Mouse (Mus musculus): ENCODE measurements around the gene Polr2l. TPM values are rescaled to one million over a fixed set of nuclear protein-coding genes. Genes with fewer than 3 reads are reported as not detected.

The Polr2l gene
- polyA plus RNA-seq, 2 experiments from 2014 or later, result 19.4 to 20.8 TPM

DNA sequence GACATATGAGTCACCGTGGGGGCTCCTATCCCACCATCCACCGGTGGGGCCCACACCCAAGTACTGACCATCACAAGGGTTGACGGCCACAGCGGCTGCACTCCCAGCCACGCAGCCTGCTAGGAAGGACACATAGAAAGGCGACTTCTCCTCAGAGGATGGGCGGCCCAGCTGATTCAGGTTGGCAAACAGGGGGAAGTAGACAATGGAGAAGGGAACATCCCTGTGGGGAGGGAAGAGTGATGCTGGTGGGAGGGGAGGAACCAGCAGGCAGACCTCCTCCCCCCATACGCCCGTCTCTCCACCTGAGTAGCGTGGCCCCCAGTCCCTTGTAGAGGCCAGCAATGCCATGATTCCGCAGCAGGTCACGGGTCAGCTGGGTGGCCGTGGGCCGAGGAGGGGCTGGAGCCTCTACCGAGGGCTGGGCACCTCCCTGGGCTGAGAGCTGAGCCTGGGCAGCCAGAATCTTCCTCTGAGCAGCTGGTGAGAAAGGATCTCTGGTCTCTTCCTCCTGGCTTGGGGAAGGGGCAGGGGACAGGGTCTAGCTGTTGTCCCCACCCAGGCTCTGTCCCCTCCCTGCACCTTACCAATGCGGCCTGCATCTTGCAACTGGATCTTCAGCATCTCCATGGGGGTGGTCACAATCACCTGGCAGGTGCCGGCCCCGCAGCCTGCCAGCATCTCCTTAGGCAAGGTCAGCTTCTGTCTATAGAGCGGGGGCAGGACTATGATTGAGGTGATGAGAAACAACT is 43.3 kb downstream of the Polr2l start:
- no peak for ATAC-seq

- ATAC-seq, result no peak
Observed at GRCm38 (mm10) chr7:141430585-141431240, 44.2 kb downstream of the Polr2l start.

DNA sequence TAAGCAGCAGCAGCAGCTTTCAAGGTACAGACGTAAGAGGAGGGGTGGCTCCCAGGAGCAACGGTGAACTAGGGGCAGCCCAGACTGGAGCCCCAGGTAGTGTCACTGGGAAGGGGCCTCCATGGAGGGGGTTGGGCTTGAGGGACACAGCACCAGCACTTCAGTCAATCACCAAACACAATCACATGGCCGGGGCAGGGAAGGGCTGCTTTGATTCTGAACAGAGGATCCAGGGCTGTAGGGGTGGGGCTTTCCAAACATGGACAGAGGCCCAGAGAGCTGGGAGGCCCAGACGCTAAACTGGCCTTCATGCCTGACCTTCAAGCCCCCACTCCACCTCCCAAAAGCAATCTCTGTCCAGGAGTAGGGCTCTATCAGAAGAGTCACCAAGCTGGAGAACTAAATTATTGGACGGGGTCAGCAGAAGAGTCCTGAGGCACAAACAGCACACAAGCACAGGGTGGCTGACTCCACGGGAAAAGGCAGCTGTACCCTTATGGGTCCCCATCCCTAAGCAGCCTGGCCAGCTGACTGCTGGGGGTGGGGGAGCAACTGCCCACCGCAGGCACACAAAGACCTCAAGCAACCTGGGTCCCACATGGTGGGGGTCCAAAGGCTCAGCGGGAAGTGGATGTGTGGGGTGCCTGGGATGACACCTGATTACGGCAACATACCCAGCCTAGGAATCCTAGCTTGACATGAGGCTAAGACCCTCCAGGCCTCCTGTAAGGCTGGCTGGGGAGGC is 44.9 kb downstream of the Polr2l start:
- no peak for ATAC-seq

- no peak for ATAC-seq
Observed at GRCm38 (mm10) chr7:141429310-141429709, 45.6 kb downstream of the Polr2l start, which contains the start of gene Cend1. Gene Cend1, minus strand, starts transcription at chr7:141429491.

DNA sequence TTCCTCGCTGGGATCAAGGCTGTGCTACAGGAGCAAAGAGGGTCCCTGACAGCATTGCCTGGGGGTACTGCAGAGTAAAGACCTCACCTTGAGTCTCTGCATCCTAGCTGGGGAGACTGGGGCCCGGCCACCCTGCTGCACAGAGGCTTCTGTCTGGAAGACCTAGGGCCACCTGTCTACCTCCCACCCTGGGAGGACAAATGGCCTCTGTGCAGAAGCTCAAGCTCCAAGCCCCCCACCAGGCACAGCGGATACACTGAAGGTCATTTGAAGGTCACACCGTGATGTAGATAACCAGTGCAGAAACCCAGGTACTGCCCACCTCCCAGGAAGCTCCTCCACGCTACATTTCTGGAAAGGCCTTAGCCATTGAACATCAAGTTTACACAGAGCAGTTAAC is 46.2 kb downstream of the Polr2l start:
- no peak for ATAC-seq

- ATAC-seq, result no peak
Observed at GRCm38 (mm10) chr7:141426948-141427730, 47.8 kb downstream of the Polr2l start.

DNA sequence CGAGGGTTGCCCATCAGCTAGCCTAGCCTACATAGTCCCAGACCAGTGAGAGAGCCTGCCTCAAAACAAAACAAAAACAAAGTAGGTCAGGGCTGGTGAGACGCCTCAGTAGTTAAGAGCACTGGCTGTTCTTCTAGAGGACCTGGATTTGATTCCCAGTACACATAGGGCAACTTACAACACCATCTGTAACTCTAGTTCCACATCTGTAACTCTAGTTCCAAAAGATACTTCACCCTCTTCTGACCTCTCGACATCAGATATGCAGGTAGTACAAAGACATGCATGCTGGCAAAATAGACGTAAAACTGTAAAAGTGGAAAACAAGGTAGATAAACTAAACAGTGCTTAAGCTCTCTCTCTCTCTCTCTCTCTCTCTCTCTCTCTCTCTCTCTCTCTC is 51.1 kb downstream of the Polr2l start:
- no peak for ATAC-seq

Other genes with a start within 250 kb of the Polr2l start
- 10 to 100 TPM; 45.3 to 54.8 TPM for gene Phrf1, start 246.3 kb downstream of the Polr2l start, polyA plus RNA-seq (2017; shearing (Covaris generic))
- 100 to 1,000 TPM; 119 to 231 TPM for gene Irf7, start 208.7 kb downstream of the Polr2l start, polyA plus RNA-seq (2017; shearing (Covaris generic))
- not detected for gene Cdhr5, start 198.3 kb downstream of the Polr2l start, polyA plus RNA-seq (2017; shearing (Covaris generic))
- gene Sct, start 196.0 kb downstream of the Polr2l start, polyA plus RNA-seq (2017; shearing (Covaris generic)), result not detected
- not detected for gene Drd4, start 183.1 kb downstream of the Polr2l start, polyA plus RNA-seq (2017; shearing (Covaris generic))
- 10 to 100 TPM; 24.5 to 29.1 TPM for gene Deaf1, start 147.4 kb downstream of the Polr2l start, polyA plus RNA-seq (2017; shearing (Covaris generic))
- gene Tmem80, start 147.4 kb downstream of the Polr2l start, polyA plus RNA-seq (2017; shearing (Covaris generic)), result 10 to 100 TPM; 28.5 to 52.5 TPM
- gene Eps8l2, start 136.3 kb downstream of the Polr2l start, polyA plus RNA-seq (2017; shearing (Covaris generic)), result not detected
- 100 to 1,000 TPM; 309 to 337 TPM for gene Taldo1, start 82.9 kb downstream of the Polr2l start, polyA plus RNA-seq (2017; shearing (Covaris generic))
- gene Gatd1, start 61.0 kb downstream of the Polr2l start, polyA plus RNA-seq (2017; shearing (Covaris generic)), result 100 to 1,000 TPM; 106 to 109 TPM
- not detected for gene Cend1, start 45.6 kb downstream of the Polr2l start, polyA plus RNA-seq (2017; shearing (Covaris generic))
- gene Slc25a22, start 37.2 kb downstream of the Polr2l start, polyA plus RNA-seq (2017; shearing (Covaris generic)), result 10 to 100 TPM; 41.4 to 60.0 TPM
- gene Pidd1, start 31.1 kb downstream of the Polr2l start, polyA plus RNA-seq (2017; shearing (Covaris generic)), result 10 to 100 TPM in 1 of 2 experiments, 1 to 10 TPM in 1; 7.1 to 22.1 TPM
- 1,000 to 10,000 TPM; 2,718 to 3,399 TPM for gene Rplp2, start 27.8 kb downstream of the Polr2l start, polyA plus RNA-seq (2017; shearing (Covaris generic))
- 10 to 100 TPM; 66.1 to 92.2 TPM for gene Pnpla2, start 19.9 kb downstream of the Polr2l start, polyA plus RNA-seq (2017; shearing (Covaris generic))
- not detected for gene Cracr2b, start 14.0 kb downstream of the Polr2l start, polyA plus RNA-seq (2017; shearing (Covaris generic))
- 10 to 100 TPM in 1 of 2 experiments, 1 to 10 TPM in 1; 7.8 to 12.0 TPM for gene Cd151, start 7.7 kb downstream of the Polr2l start, polyA plus RNA-seq (2017; shearing (Covaris generic))
- gene Tspan4, start 108 bp upstream of the Polr2l start, polyA plus RNA-seq (2017; shearing (Covaris generic)), result 1 to 10 TPM; 1.3 to 1.5 TPM
- gene Chid1, start 64.7 kb upstream of the Polr2l start, polyA plus RNA-seq (2017; shearing (Covaris generic)), result 10 to 100 TPM; 21.9 to 23.4 TPM
- gene Ap2a2, start 87.0 kb upstream of the Polr2l start, polyA plus RNA-seq (2017; shearing (Covaris generic)), result 10 to 100 TPM; 16.6 to 17.1 TPM
- under 1 TPM; 0.28 to 0.37 TPM for gene Muc6, start 180.2 kb upstream of the Polr2l start, polyA plus RNA-seq (2017; shearing (Covaris generic))
- gene Muc2, start 215.2 kb upstream of the Polr2l start, polyA plus RNA-seq (2017; shearing (Covaris generic)), result not detected